Mouse (Mus musculus): Measurements from ENCODE around the gene Olfr1490. TPM values are rescaled to one million over a fixed set of nuclear protein-coding genes. Genes with fewer than 3 reads are reported as not detected.
"Not testable (repeated sequence)": the region's sequence is repeated elsewhere in the genome, so short reads cannot be mapped to it uniquely, and the experiment has no call there.

Gene Olfr1490
- polyA plus RNA-seq (2015; fragmentation: Nextera tagmentation; extraction: Ambion mirVana): not detected in 2 replicates

DNA sequence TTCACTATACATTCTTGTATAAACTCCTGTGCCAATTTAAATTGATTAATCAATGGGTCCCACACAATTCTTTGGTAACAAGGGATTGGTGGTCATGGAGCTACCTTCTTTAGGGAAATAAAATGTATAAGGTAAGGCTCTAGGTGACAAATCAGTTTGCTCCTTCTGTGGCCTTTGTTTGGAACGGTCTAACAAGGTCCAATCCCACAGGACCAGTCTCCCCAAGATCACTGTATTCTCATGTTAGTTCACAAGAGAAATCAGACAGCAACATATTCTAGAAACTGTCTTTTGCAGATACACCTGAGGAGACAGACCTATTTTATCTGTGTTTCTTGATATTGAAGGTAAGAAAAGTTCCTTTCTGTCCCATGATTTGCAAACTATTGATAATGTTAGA, at the start of gene Olfr1490:
Gene Olfr1490, plus strand, starts transcription at position 301 of the 400 bp plus-strand sequence.
- no peaks in the 10 kb centered on the region for H3K36me3 ChIP-seq
- no peak within 1 kb of the TSS for H3K4me2 ChIP-seq (replicated peaks)
- WGBS: 67% methylated on average over 1 of the region's 1 CpGs
- H3K4me1 ChIP-seq (replicated peaks): no peaks in the 10 kb centered on the region
- H3K9ac ChIP-seq (replicated peaks): no peak within 1 kb of the TSS
- no peak within 1 kb of the TSS for H3K27ac ChIP-seq
- no peaks in the 10 kb centered on the region for H3K27me3 ChIP-seq
- H3K9me3 ChIP-seq: peaks cover 5% of the 10 kb centered on the region; the same call in 1 of the 2 replicates
- no peak for ATAC-seq
- no peak within 1 kb of the TSS for H3K4me3 ChIP-seq (replicated peaks)

DNA sequence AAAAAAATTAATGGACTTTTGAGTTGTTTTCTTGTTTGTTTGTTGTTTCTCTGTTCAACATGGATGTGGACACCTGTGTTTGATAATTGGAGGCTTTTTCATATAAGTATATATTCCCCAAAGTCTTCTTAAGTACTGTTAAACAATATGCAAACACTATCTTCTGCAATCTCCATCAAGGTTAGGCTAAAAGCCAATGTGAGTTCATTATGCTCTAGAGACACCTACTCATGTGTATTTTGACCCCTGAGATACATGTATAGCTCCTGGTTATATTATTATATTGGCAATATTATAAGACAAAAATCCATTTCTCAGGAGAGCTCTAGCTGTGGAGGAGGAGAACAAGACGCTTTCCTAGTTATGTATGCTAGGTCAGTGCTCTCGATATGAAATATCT, 33.8 kb upstream of the Olfr1490 start, which contains the start of gene Olfr1487:
Gene Olfr1487, plus strand, starts transcription at position 301 of the 400 bp plus-strand sequence.
- WGBS: 88% methylated on average over 2 of the region's 2 CpGs
- H3K9me3 ChIP-seq: peaks cover 16% of the 10 kb centered on the region; the same call in 1 of the 2 replicates
- not testable (repeated sequence) for H3K27ac ChIP-seq; ATAC-seq; H3K4me3 ChIP-seq (replicated peaks); H3K27me3 ChIP-seq; H3K36me3 ChIP-seq; H3K4me2 ChIP-seq (replicated peaks); H3K4me1 ChIP-seq (replicated peaks); H3K9ac ChIP-seq (replicated peaks)

DNA sequence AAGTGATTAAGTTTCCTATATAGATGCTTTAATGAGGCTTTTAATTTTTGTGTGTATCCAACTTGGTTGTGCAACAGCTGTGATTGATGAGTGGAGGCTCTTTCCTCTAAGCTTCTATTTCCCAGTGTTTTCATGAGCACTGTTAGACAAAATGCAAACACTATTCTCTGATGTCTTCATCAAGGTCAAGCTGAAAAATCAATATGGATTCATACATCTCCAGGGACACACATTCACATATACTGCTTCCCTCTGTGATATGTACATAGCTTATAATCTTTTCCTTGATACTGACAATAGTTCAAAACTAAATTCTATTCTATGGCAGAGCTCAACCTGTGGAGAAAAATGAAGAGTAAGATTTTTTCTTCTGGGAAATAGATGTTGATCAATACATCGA, 19.6 kb upstream of the Olfr1490 start, which contains the start of gene Olfr1489:
Gene Olfr1489, plus strand, starts transcription at position 301 of the 400 bp plus-strand sequence.
- no peak within 1 kb of the TSS for H3K27ac ChIP-seq
- no peak for ATAC-seq
- H3K9me3 ChIP-seq: peaks cover 4% of the 10 kb centered on the region; the same call in 1 of the 2 replicates
- no peak within 1 kb of the TSS for H3K9ac ChIP-seq (replicated peaks)
- no peak within 1 kb of the TSS for H3K4me3 ChIP-seq (replicated peaks)
- no peaks in the 10 kb centered on the region for H3K4me1 ChIP-seq (replicated peaks)
- no peak within 1 kb of the TSS for H3K4me2 ChIP-seq (replicated peaks)
- WGBS: 91% methylated on average over 1 of the region's 1 CpGs
- no peaks in the 10 kb centered on the region for H3K36me3 ChIP-seq
- H3K27me3 ChIP-seq: no peaks in the 10 kb centered on the region

DNA sequence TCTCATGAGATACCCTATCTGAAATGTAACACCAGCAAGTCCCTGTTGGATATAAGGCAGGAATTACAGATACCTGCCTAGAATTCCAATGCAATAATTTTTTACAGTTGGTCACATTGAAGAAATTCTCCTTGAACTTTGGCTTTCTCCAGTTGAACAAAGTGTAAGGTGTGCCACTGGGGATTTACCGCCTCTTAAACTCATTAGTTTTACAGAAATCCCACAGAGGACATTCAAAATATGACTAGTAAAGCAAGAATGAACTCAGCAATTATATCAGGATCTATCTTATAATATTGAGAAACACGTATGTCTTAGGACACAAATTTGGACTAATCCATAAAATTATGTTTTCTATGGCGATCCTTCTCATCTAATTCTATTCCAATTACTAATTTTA, 46.1 kb downstream of the Olfr1490 start, which contains the start of gene Olfr1491:
Gene Olfr1491, plus strand, starts transcription at position 301 of the 400 bp plus-strand sequence.
- Histone ChIP-seq H3K27me3 (no peaks in the 10 kb centered on the region), H3K4me3 (replicated peaks) (no peak within 1 kb of the TSS), H3K4me2 (replicated peaks) (no peak within 1 kb of the TSS), H3K27ac (no peak within 1 kb of the TSS), H3K36me3 (no peaks in the 10 kb centered on the region), H3K9ac (replicated peaks) (no peak within 1 kb of the TSS), H3K9me3 (no peaks in the 10 kb centered on the region), H3K4me1 (replicated peaks) (no peaks in the 10 kb centered on the region)
- no peak for ATAC-seq
- 80% methylated on average over 3 of the region's 3 CpGs for WGBS

Small RNA genes within 50 kb of the gene (microRNA-seq; reads per million reads assigned to microRNA genes)
- not detected for gene Gm23931

Other genes starting within 250 kb of the Olfr1490 start
- not detected in 2 replicates for gene Olfr1469, start 243.2 kb upstream of the Olfr1490 start, polyA plus RNA-seq (2015; fragmentation: Nextera tagmentation; extraction: Ambion mirVana)
- gene Olfr1471, start 207.7 kb upstream of the Olfr1490 start, polyA plus RNA-seq (2015; fragmentation: Nextera tagmentation; extraction: Ambion mirVana): not detected in 2 replicates
- gene Olfr1472, start 195.0 kb upstream of the Olfr1490 start, polyA plus RNA-seq (2015; fragmentation: Nextera tagmentation; extraction: Ambion mirVana): not detected in 2 replicates
- not detected in 2 replicates for gene Olfr1474, start 181.5 kb upstream of the Olfr1490 start, polyA plus RNA-seq (2015; fragmentation: Nextera tagmentation; extraction: Ambion mirVana)
- not detected in 2 replicates for gene Olfr1475, start 170.9 kb upstream of the Olfr1490 start, polyA plus RNA-seq (2015; fragmentation: Nextera tagmentation; extraction: Ambion mirVana)
- not detected in 2 replicates for gene Olfr1477, start 150.5 kb upstream of the Olfr1490 start, polyA plus RNA-seq (2015; fragmentation: Nextera tagmentation; extraction: Ambion mirVana)
- not detected in 2 replicates for gene Olfr1480, start 123.2 kb upstream of the Olfr1490 start, polyA plus RNA-seq (2015; fragmentation: Nextera tagmentation; extraction: Ambion mirVana)
- gene Olfr1484, start 67.6 kb upstream of the Olfr1490 start, polyA plus RNA-seq (2015; fragmentation: Nextera tagmentation; extraction: Ambion mirVana): not detected in 2 replicates
- not detected in 2 replicates for gene Olfr1487, start 33.7 kb upstream of the Olfr1490 start, polyA plus RNA-seq (2015; fragmentation: Nextera tagmentation; extraction: Ambion mirVana)
- gene Olfr1489, start 19.5 kb upstream of the Olfr1490 start, polyA plus RNA-seq (2015; fragmentation: Nextera tagmentation; extraction: Ambion mirVana): not detected in 2 replicates
- not detected in 2 replicates for gene Olfr1491, start 46.2 kb downstream of the Olfr1490 start, polyA plus RNA-seq (2015; fragmentation: Nextera tagmentation; extraction: Ambion mirVana)
- not detected in 2 replicates for gene Olfr1493-ps1, start 72.2 kb downstream of the Olfr1490 start, polyA plus RNA-seq (2015; fragmentation: Nextera tagmentation; extraction: Ambion mirVana)
- not detected in 2 replicates for gene Olfr1494, start 88.6 kb downstream of the Olfr1490 start, polyA plus RNA-seq (2015; fragmentation: Nextera tagmentation; extraction: Ambion mirVana)
- not detected in 2 replicates for gene Olfr1495, start 113.5 kb downstream of the Olfr1490 start, polyA plus RNA-seq (2015; fragmentation: Nextera tagmentation; extraction: Ambion mirVana)
- gene Olfr1496, start 126.8 kb downstream of the Olfr1490 start, polyA plus RNA-seq (2015; fragmentation: Nextera tagmentation; extraction: Ambion mirVana): not detected in 2 replicates
- not detected in 2 replicates for gene Olfr1497, start 147.1 kb downstream of the Olfr1490 start, polyA plus RNA-seq (2015; fragmentation: Nextera tagmentation; extraction: Ambion mirVana)
- not detected in 2 replicates for gene Olfr1499, start 168.4 kb downstream of the Olfr1490 start, polyA plus RNA-seq (2015; fragmentation: Nextera tagmentation; extraction: Ambion mirVana)
- gene Olfr1500, start 179.4 kb downstream of the Olfr1490 start, polyA plus RNA-seq (2015; fragmentation: Nextera tagmentation; extraction: Ambion mirVana): not detected in 2 replicates
- gene Olfr1501, start 199.6 kb downstream of the Olfr1490 start, polyA plus RNA-seq (2015; fragmentation: Nextera tagmentation; extraction: Ambion mirVana): not detected in 2 replicates
- gene Olfr1502, start 210.7 kb downstream of the Olfr1490 start, polyA plus RNA-seq (2015; fragmentation: Nextera tagmentation; extraction: Ambion mirVana): not detected in 2 replicates
- gene Olfr1504, start 246.8 kb downstream of the Olfr1490 start, polyA plus RNA-seq (2015; fragmentation: Nextera tagmentation; extraction: Ambion mirVana): not detected in 2 replicates